Mouse (Mus musculus): ENCODE data around the gene Car4. TPM values are rescaled to one million over a fixed set of nuclear protein-coding genes. Genes with fewer than 3 reads are reported as not detected.
A peak's percentile ranks its signal among the peaks of the same experiment; 100 is the strongest.

The Car4 gene
- polyA plus RNA-seq, 1 experiment from 2014 or later: 0.57 TPM

- H3K36me3 ChIP-seq: no peaks in the 10 kb centered on the region
- H3K27me3 ChIP-seq: peaks cover 10% of the 10 kb centered on the region
- no peaks in the 10 kb centered on the region; the same call in 1 of the 2 replicates for H3K4me1 ChIP-seq
- no peak overlapping the region for H3K9ac ChIP-seq
- no peak overlapping the region for H3K4me3 ChIP-seq (replicated peaks)
- H3K4me2 ChIP-seq (replicated peaks): no peak overlapping the region
- WGBS: 52% methylated on average over 8 of the region's 8 CpGs
- no peaks in the 10 kb centered on the region for H3K9me3 ChIP-seq (replicated peaks)
- no peak for ATAC-seq (ENCODE audit: insufficient number of reproducible peaks, low FRiP score, low TSS enrichment, low read depth)
- H3K27ac ChIP-seq (replicated peaks): no peak overlapping the region
Observed at GRCm38 (mm10) chr11:84939508-84940053, 18.0 kb upstream of the Car4 start.

- Histone ChIP-seq H3K27ac (replicated peaks) (no peak overlapping the region), H3K4me1 (no peaks in the 10 kb centered on the region; the same call in 1 of the 2 replicates), H3K36me3 (no peaks in the 10 kb centered on the region), H3K9ac (no peak overlapping the region), H3K4me2 (replicated peaks) (no peak overlapping the region), H3K27me3 (peaks cover 14% of the 10 kb centered on the region), H3K9me3 (replicated peaks) (no peaks in the 10 kb centered on the region), H3K4me3 (replicated peaks) (no peak overlapping the region)
- ATAC-seq (ENCODE audit: insufficient number of reproducible peaks, low FRiP score, low TSS enrichment, low read depth): no peak
- 73% methylated on average over 10 of the region's 10 CpGs for WGBS
Observed at GRCm38 (mm10) chr11:84940140-84940539, 17.4 kb upstream of the Car4 start.

- Histone ChIP-seq H3K27me3 (peaks cover 25% of the 10 kb centered on the region), H3K4me1 (no peaks in the 10 kb centered on the region; the same call in 1 of the 2 replicates), H3K9me3 (replicated peaks) (no peaks in the 10 kb centered on the region), H3K27ac (replicated peaks) (no peak overlapping the region), H3K36me3 (no peaks in the 10 kb centered on the region), H3K4me2 (replicated peaks) (peak overlapping the region; percentile 36), H3K9ac (no peak overlapping the region), H3K4me3 (replicated peaks) (no peak overlapping the region)
- WGBS: under 1% methylated on average over 15 of the region's 15 CpGs
- ATAC-seq (ENCODE audit: insufficient number of reproducible peaks, low FRiP score, low TSS enrichment, low read depth): no peak
Observed at GRCm38 (mm10) chr11:84943948-84944347, 13.6 kb upstream of the Car4 start.

GRCm38 (mm10) chr11:84944639-84945435, 12.7 kb upstream of the Car4 start:
- no peaks in the 10 kb centered on the region for H3K9me3 ChIP-seq (replicated peaks)
- no peak overlapping the region for H3K4me3 ChIP-seq (replicated peaks)
- H3K4me1 ChIP-seq: no peaks in the 10 kb centered on the region; the same call in 1 of the 2 replicates
- H3K4me2 ChIP-seq (replicated peaks): no peak overlapping the region
- WGBS: 2% methylated on average over 12 of the region's 12 CpGs
- no peak overlapping the region for H3K9ac ChIP-seq
- H3K27ac ChIP-seq (replicated peaks): no peak overlapping the region
- ATAC-seq (ENCODE audit: insufficient number of reproducible peaks, low FRiP score, low TSS enrichment, low read depth): no peak
- no peaks in the 10 kb centered on the region for H3K36me3 ChIP-seq
- H3K27me3 ChIP-seq: peaks cover 25% of the 10 kb centered on the region

- no peaks in the 10 kb centered on the region for H3K36me3 ChIP-seq
- no peaks in the 10 kb centered on the region; the same call in 1 of the 2 replicates for H3K4me1 ChIP-seq
- H3K4me2 ChIP-seq (replicated peaks): no peak overlapping the region
- no peak overlapping the region for H3K9ac ChIP-seq
- 48% methylated on average over 3 of the region's 3 CpGs for WGBS
- no peaks in the 10 kb centered on the region for H3K9me3 ChIP-seq (replicated peaks)
- peaks cover 25% of the 10 kb centered on the region for H3K27me3 ChIP-seq
- ATAC-seq (ENCODE audit: insufficient number of reproducible peaks, low FRiP score, low TSS enrichment, low read depth): no peak
- H3K4me3 ChIP-seq (replicated peaks): no peak overlapping the region
- no peak overlapping the region for H3K27ac ChIP-seq (replicated peaks)
Observed at GRCm38 (mm10) chr11:84945841-84946240, 11.7 kb upstream of the Car4 start.

- WGBS: 76% methylated on average over 6 of the region's 6 CpGs
- Histone ChIP-seq H3K27ac (replicated peaks) (no peak overlapping the region), H3K4me2 (replicated peaks) (no peak overlapping the region), H3K36me3 (no peaks in the 10 kb centered on the region), H3K4me3 (replicated peaks) (no peak overlapping the region), H3K9me3 (replicated peaks) (no peaks in the 10 kb centered on the region), H3K4me1 (no peaks in the 10 kb centered on the region; the same call in 1 of the 2 replicates), H3K9ac (no peak overlapping the region), H3K27me3 (peaks cover 25% of the 10 kb centered on the region)
- no peak for ATAC-seq (ENCODE audit: insufficient number of reproducible peaks, low FRiP score, low TSS enrichment, low read depth)
Observed at GRCm38 (mm10) chr11:84947206-84947605, 10.4 kb upstream of the Car4 start.

GRCm38 (mm10) chr11:84948114-84948513, 9.5 kb upstream of the Car4 start:
- Histone ChIP-seq H3K9ac (no peak overlapping the region), H3K27ac (replicated peaks) (no peak overlapping the region), H3K4me3 (replicated peaks) (no peak overlapping the region), H3K4me2 (replicated peaks) (no peak overlapping the region), H3K27me3 (peaks cover 20% of the 10 kb centered on the region), H3K36me3 (no peaks in the 10 kb centered on the region), H3K9me3 (replicated peaks) (no peaks in the 10 kb centered on the region), H3K4me1 (no peaks in the 10 kb centered on the region; the same call in 1 of the 2 replicates)
- no peak for ATAC-seq (ENCODE audit: insufficient number of reproducible peaks, low FRiP score, low TSS enrichment, low read depth)
- WGBS: 44% methylated on average over 3 of the region's 3 CpGs

GRCm38 (mm10) chr11:84948526-84948925, 9.1 kb upstream of the Car4 start:
- Histone ChIP-seq H3K4me2 (replicated peaks) (no peak overlapping the region), H3K9me3 (replicated peaks) (no peaks in the 10 kb centered on the region), H3K36me3 (no peaks in the 10 kb centered on the region), H3K4me3 (replicated peaks) (no peak overlapping the region), H3K27me3 (peaks cover 20% of the 10 kb centered on the region), H3K9ac (no peak overlapping the region), H3K4me1 (no peaks in the 10 kb centered on the region; the same call in 1 of the 2 replicates), H3K27ac (replicated peaks) (no peak overlapping the region)
- 40% methylated on average over 3 of the region's 3 CpGs for WGBS
- ATAC-seq (ENCODE audit: insufficient number of reproducible peaks, low FRiP score, low TSS enrichment, low read depth): no peak

- Histone ChIP-seq H3K9me3 (replicated peaks) (no peaks in the 10 kb centered on the region), H3K4me3 (replicated peaks) (no peak overlapping the region), H3K9ac (no peak overlapping the region), H3K4me2 (replicated peaks) (no peak overlapping the region), H3K36me3 (no peaks in the 10 kb centered on the region), H3K4me1 (peaks cover 4% of the 10 kb centered on the region), H3K27ac (replicated peaks) (no peak overlapping the region), H3K27me3 (peaks cover 21% of the 10 kb centered on the region)
- no peak for ATAC-seq (ENCODE audit: insufficient number of reproducible peaks, low FRiP score, low TSS enrichment, low read depth)
- WGBS: 37% methylated on average over 2 of the region's 2 CpGs
Observed at GRCm38 (mm10) chr11:84952611-84953010, 5.0 kb upstream of the Car4 start.

GRCm38 (mm10) chr11:84956400-84956799, 1.2 kb upstream of the Car4 start:
- 28% methylated on average over 5 of the region's 5 CpGs for WGBS
- H3K36me3 ChIP-seq: no peaks in the 10 kb centered on the region
- no peak overlapping the region for H3K4me2 ChIP-seq (replicated peaks)
- H3K4me3 ChIP-seq (replicated peaks): no peak overlapping the region
- no peak for ATAC-seq (ENCODE audit: insufficient number of reproducible peaks, low FRiP score, low TSS enrichment, low read depth)
- no peak overlapping the region for H3K9ac ChIP-seq
- peaks cover 48% of the 10 kb centered on the region for H3K27me3 ChIP-seq
- peaks cover 14% of the 10 kb centered on the region for H3K4me1 ChIP-seq
- no peaks in the 10 kb centered on the region for H3K9me3 ChIP-seq (replicated peaks)
- H3K27ac ChIP-seq (replicated peaks): no peak overlapping the region

- H3K9ac ChIP-seq: no peak overlapping the region
- no peaks in the 10 kb centered on the region for H3K9me3 ChIP-seq (replicated peaks)
- peak overlapping the region; percentile 28; the same call in 1 of the 2 replicates for H3K4me3 ChIP-seq (replicated peaks)
- peak overlapping the region; percentile 37 for H3K4me2 ChIP-seq (replicated peaks)
- no peak for ATAC-seq (ENCODE audit: insufficient number of reproducible peaks, low FRiP score, low TSS enrichment, low read depth)
- H3K36me3 ChIP-seq: no peaks in the 10 kb centered on the region
- H3K4me1 ChIP-seq: peaks cover 14% of the 10 kb centered on the region
- peaks cover 48% of the 10 kb centered on the region for H3K27me3 ChIP-seq
- 7% methylated on average over 15 of the region's 15 CpGs for WGBS
- H3K27ac ChIP-seq (replicated peaks): no peak overlapping the region
Observed at GRCm38 (mm10) chr11:84957171-84957570, 415 bp upstream of the Car4 start.

Data from embryonic facial prominence, embryonic 15.5 days (tissue).